Mouse (Mus musculus) erythroblast, embryonic 14.5 days (primary cell): ENCODE measurements around the gene Akap13.

ENCODE experiments used
- GATA1 ChIP-seq: IDR thresholded peaks from 2 replicates; pipeline ENCODE4 v1.6.1; 2012; ENCODE audit warnings: low read length, inconsistent platforms, mixed read lengths
- TAL1 ChIP-seq: IDR thresholded peaks from 3 replicates; pipeline ENCODE4 v1.6.1; 2012; ENCODE audit warnings: low read length, inconsistent platforms, mixed read lengths

DNA sequence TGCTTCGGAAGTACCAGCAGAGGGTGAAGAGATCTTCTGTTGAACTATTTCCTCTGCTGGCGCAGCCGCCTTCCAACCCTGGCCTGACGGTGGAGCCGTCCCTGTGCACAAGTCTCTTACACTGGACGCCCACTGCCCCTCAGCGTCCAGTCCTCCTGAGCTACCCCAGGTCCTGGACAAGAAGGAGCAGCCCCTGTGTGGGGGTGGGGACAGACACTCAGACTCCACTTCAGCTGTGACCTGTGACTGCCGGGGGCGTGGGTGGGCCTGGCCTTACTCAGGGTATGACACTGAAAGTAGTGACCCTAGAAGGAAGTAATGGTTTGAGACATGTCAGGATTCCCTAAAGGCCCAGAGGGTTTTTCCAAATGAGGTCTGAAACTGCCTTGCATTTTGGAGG is 295.2 kb downstream of the Akap13 start:
- TF ChIP-seq GATA1 (no peak), TAL1 (no peak)
